Mouse (Mus musculus) lung, postnatal 10 days (tissue): ENCODE measurements around the gene Diaph3.
A peak's percentile ranks its signal among the peaks of the same experiment; 100 is the strongest.

Experiments used
- DNase-seq: peaks from one replicate; pipeline ENCODE4 v3.0.0; 2021

Diaph3 gene

DNA sequence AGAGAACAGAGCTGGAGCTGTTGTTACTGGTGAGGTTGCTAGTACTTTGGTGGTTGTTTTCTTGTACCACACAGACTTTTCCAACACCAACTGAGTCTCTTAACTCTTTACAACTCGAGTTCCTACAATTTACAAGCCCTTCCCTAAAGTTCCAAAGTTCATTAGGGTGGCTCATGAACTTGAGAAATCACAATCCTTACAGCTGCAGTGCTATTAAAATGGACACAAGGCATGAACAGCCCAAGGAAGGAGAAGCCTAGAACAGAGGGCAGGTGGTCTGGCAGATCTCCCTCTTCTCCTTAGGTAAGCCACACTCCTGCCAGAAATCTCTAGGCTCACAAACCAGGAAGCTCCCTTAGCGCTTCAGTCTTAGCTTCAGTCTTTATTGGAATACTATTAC is 303.4 kb downstream of the Diaph3 start:
- DNase-seq: no peak

GRCm38 (mm10) chr14:86834851-86835250 is 306.2 kb downstream of the Diaph3 start:
- no peak for DNase-seq

DNA sequence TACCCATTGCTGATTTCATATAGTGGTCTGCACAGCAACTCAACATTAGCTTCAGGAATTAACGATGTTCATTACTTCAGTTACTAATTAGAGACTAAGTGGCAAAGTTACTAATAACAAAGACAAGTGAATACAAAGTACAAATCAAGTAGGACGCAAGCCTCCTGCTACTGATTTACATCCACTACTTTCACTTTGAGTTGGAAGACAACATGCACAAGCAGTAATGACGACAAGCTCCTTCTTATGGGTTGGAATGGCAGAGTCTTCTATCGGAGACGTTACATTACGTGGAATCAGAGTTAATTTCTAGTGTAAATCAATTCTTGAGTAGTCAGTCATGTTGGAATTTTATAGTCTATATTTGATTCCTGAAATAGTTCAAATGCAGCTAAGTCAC is 306.8 kb downstream of the Diaph3 start:
- DNase-seq: no peak

DNA sequence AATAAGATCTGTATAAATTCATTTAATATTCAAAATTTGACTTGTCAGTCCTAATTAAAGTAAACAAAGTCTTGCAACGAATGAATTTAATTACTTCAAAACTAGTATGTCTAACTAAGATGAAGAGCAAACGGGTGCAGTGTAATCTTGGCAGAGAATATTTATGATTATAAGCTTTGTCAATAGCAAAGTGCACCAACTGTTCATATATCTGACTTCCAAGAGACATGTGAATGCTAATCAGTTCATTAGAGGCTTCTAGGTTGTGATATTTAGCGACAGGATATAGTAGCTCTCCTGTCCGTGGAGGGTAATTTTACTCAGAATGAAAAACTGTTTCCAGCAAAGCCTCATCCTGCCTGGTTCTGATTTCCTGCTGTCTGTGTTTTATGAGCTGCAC is 308.0 kb downstream of the Diaph3 start:
- DNase-seq: no peak

DNA sequence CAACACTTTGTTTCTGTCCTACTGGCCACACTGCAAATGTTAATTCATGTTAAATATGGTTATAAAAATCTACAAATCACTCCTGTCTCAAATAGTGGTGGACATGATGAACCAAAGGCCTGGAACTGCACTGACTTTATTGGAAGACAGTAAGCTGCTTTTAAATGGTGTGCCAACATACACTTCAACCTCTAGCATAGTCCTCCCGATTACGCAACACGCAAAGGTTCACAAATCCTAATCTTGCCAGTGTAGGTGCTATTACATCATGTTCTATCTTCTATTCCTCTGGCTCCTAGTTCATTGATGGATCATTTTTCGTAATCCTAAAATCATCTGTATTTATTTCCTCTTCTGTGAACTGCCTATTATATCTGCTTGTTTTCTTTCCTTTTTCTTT is 324.8 kb downstream of the Diaph3 start:
- no peak for DNase-seq

DNA sequence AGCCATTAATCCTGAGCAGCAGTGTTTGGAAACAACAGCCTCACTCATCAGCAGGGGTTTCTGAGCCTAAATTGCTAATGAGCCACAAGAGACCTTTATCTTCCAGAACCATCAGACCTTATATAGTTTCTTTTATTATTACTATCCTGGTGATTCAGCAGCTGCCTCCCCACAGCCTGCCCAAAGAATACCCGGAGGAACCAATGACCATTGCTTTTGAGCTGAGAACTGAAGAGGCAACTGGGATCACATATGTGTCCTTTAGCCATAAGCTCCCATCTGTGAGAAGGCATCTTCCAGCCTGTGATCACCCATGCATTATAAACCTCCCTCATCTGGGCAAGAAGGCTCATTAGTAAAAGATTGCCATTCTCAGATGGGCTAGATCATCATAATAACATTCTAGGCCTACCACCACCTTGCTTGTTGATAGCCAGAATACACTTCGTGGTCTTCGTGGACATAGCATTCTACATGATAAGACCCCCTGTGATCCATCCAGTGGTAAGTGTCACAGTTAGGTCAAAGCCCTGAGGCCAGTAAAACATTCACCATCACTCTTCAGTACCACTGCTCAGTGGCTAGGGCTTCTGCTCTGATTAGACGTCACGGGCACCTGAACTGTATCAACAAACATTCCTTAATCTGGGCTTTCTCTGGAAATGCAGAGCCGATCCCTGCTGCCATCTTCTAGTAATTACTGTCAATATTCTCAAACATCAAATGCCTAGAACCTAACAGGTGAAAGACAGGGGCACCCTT is 352.0 kb downstream of the Diaph3 start:
- no peak for DNase-seq

- no peak for DNase-seq
Observed at GRCm38 (mm10) chr14:86786866-86787265, 354.2 kb downstream of the Diaph3 start.

DNA sequence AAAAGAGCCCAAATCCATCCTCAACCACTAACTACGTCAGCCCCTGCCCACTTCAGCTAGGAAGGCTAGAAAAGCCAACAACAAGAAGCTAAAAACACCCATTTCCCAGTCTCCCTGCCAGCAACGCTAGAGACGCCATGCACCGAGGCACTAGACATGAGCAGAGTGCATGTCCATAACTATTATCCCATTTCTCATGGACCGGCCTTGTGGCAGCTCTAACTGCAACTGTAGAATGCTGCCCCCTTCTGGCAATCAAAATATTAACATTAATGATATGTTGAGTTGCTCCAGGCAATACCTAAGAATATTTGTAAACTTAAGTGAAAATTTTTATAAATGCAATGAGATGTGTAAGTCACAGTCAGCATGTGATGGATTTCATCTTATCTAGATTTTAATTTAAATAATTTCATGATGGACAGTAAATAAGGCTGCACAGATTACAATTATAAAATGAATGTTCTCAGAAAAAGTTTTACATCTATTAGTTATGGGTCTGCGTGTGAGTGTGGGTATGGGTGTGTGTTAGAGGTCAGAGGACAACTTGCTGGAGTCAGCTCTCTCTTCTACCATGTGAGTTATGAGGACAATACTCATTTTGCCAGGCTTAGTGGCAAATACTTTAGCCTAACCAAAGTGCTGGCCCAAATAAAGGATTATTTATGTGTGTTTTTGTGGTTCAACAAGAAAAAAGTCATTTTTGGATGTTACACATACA is 359.3 kb downstream of the Diaph3 start:
- DNase-seq: peak; percentile 62

DNA sequence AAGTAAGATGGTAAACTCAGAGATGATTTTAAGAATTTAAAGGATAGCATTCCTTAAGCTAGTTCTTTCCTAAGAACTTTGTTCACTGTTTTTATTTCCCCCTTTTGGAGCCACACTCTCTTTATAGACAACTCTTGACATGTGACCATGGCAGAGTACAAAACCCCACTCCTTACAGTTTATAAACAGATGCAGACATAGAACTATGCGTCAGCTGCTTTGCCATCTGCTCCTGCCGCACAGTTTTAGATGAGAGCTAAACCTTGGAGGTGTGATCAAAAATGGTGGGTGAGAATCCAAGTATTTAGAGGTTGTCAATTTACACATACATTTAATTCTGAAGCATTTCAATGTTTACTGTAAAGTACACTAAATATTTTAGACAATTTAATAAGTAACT is 367.7 kb downstream of the Diaph3 start:
- no peak for DNase-seq

- no peak for DNase-seq
Observed at GRCm38 (mm10) chr14:86772176-86773150, 368.6 kb downstream of the Diaph3 start.

- DNase-seq: no peak
Observed at GRCm38 (mm10) chr14:86764286-86764685, 376.7 kb downstream of the Diaph3 start.

GRCm38 (mm10) chr14:86757604-86758520 is 383.2 kb downstream of the Diaph3 start:
- peak; percentile 11 for DNase-seq

- no peak for DNase-seq
Observed at GRCm38 (mm10) chr14:86757132-86757531, 383.9 kb downstream of the Diaph3 start.

GRCm38 (mm10) chr14:86750351-86750750 is 390.7 kb downstream of the Diaph3 start:
- no peak for DNase-seq

- no peak for DNase-seq
Observed at GRCm38 (mm10) chr14:86749425-86749824, 391.6 kb downstream of the Diaph3 start.

- DNase-seq: peak; percentile 15
Observed at GRCm38 (mm10) chr14:86748876-86749275, 392.2 kb downstream of the Diaph3 start.

GRCm38 (mm10) chr14:86744523-86744922 is 396.5 kb downstream of the Diaph3 start:
- no peak for DNase-seq

DNA sequence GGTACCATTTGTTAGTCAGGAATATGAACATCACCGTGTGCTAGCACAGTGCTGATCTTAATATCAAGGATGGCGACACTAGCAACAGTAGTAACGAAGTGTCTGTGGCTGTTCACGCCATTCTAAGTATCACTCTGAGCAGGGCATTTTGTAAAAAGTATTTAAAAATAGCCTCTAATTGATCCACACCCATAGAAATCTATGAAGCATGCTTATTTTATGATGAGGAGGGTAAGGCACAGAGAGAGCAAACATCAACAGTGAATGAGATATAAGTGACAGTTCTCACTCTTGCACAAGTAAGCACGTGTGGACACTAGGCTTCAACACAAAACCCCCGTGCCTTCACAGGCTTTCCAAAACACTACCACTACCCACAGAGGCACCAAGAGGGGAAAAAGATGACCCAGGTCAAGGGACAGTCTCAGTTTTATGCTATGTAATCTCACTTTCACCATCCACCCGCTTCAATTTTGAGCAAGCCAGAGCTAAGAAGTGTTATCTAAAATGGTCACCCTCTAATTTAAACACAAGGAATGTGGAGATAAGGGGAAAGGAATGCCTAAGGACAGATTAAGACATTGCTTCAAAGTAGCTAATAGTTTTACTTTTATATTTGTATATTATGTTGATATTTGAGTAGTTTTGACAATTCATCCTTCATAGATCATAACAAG is 399.0 kb downstream of the Diaph3 start:
- no peak for DNase-seq

GRCm38 (mm10) chr14:86738916-86739315 is 402.1 kb downstream of the Diaph3 start:
- no peak for DNase-seq

DNA sequence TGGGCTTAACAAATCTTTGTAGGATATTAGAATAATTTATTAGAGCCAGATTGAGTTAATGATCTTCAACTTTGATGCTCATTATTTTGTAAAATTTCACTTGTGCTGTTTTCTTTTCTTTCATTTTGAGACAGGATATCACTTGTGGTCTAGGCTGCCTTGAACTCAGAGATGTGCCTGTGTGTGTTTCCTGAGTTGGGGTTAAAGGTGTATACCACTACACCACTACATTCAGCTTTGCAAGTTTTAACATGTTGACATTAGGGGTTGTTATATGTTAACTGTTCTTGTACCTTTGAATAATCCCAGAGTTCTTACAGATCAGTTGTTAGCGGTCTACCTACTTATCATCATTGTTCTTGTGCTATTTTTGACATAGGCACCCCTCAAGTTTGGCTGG is 404.4 kb downstream of the Diaph3 start:
- no peak for DNase-seq

DNA sequence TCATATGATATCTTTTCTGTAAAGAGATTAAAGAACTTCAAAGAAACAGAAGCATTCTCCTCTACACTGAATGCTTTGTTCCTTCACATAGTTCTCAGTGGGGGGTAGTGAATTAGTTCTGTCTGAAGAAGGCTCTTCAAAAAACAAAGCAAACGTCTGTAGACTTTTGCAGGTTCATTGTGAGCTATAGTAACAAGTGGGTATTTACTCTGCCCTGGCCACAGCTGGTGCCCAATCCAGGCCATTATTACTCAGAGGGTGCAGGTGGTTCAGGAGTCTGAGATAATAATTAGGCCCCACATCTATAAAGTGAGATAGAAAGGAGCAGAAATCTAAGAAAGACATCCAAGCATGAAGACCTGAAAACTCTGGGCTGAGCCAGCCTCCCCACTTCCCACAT is 409.7 kb downstream of the Diaph3 start:
- no peak for DNase-seq
